Comparison of ENCODE assay signal across 8 mouse cellular contexts in the genomic region with DNA sequence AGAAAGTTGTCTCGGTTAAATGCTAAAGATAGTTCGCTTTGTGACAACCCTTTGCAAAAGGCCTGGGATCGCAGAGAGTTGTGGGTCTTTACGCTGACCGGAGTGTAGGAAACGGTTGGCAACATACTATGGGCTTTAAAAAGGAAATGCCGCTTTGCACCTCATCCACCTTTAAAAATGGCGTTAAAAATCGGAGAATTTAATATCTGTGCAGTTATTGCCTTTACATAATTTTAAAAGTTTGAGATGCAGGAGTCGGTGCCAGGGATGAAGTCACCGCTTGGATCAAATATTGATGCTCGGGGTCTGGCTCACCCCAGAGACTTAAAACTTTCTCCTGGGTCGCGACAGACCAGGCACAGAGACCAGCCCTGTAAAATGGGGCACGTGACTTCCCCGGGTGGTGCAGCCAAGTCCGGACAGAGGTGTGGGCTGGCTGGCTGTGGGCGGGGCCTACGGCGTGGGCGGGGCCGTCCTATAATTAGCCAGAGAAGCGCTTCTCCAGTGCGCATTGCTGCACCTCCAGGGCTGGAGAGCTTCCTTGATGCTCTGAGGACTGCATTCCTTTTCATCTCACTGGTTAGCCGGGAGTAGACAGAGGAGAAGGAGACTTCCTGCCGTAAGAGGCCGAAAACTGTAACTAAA. TPM values are rescaled to one million over a fixed set of nuclear protein-coding genes. Genes with fewer than 3 reads are reported as not detected.
A peak's percentile ranks its signal among the peaks of the same experiment; 100 is the strongest.
DNase-seq lines count a peak whose midpoint lies in the region; ATAC-seq and TF ChIP-seq lines count a peak whose summit lies in the region.

No protein-coding gene starts in this region.

- peak; percentile 74 for DNase-seq in brain, adult 2 months (ENCODE audit: low read depth, low spot score)
- DNase-seq in natural killer cell, adult 2 months (ENCODE audit: low spot score in 2 of 2) = peak; percentile 70 to 83

- H3ac ChIP-seq in C2C12 (ENCODE audit: control insufficient read depth, insufficient read length, low read depth) = no peak overlapping the region

- no peak for TF ChIP-seq CTCF in C2C12 (IDR thresholded peaks at IDR 0.05; ENCODE audit: control insufficient read depth, insufficient read depth, insufficient read length)

- peak overlapping the region; percentile 66 for H3K9ac ChIP-seq in heart, embryonic 12.5 days
- H3K9ac ChIP-seq in kidney, embryonic 16.5 days (replicated peaks; ENCODE audit: low read length) = peak overlapping the region; percentile 65
- peak overlapping the region; percentile 44; the same call in 1 of the 2 replicates for H3K9ac ChIP-seq in liver, embryonic 12.5 days
- H3K9ac ChIP-seq in stomach, embryonic 15.5 days = peak overlapping the region; percentile 25; the same call in 1 of the 2 replicates

- H3K27me3 ChIP-seq in C2C12 (ENCODE audit: control insufficient read depth, insufficient read depth, insufficient read length) = no peaks in the 10 kb centered on the region
- H3K27me3 ChIP-seq in heart, embryonic 12.5 days (replicated peaks) = no peaks in the 10 kb centered on the region
- no peaks in the 10 kb centered on the region for H3K27me3 ChIP-seq in kidney, embryonic 16.5 days (ENCODE audit: insufficient read depth, low read length)
- peaks cover 8% of the 10 kb centered on the region; the same call in 1 of the 2 replicates for H3K27me3 ChIP-seq in liver, embryonic 12.5 days (replicated peaks)
- no peaks in the 10 kb centered on the region for H3K27me3 ChIP-seq in stomach, embryonic 15.5 days (replicated peaks)

- H3K27ac ChIP-seq in heart, embryonic 12.5 days (ENCODE audit: poor library complexity, severe bottlenecking) = peak overlapping the region; percentile 72
- peak overlapping the region; percentile 65 for H3K27ac ChIP-seq in kidney, embryonic 16.5 days (ENCODE audit: low read length)
- 0 out of 2 replicates have a peak overlapping the region, but pooled peaks have one; percentile 25 for H3K27ac ChIP-seq in liver, embryonic 12.5 days
- peak overlapping the region; percentile 77 for H3K27ac ChIP-seq in stomach, embryonic 15.5 days

- H3K79me2 ChIP-seq in C2C12 (ENCODE audit: control insufficient read depth, insufficient read depth) = no peaks in the 10 kb centered on the region

- no peak overlapping the region for H3K4me3 ChIP-seq in C2C12 (ENCODE audit: insufficient read depth, poor library complexity, severe bottlenecking)
- H3K4me3 ChIP-seq in heart, embryonic 12.5 days = peak overlapping the region; percentile 66
- peak overlapping the region; percentile 58 for H3K4me3 ChIP-seq in kidney, embryonic 16.5 days (ENCODE audit: low read length)
- H3K4me3 ChIP-seq in liver, embryonic 12.5 days = peak overlapping the region; percentile 50
- H3K4me3 ChIP-seq in stomach, embryonic 15.5 days (replicated peaks) = peak overlapping the region; percentile 49

- peak; percentile 88 for ATAC-seq in erythroblast, adult 5-6 weeks (replicated peaks; ENCODE audit: low FRiP score, poor library complexity, severe bottlenecking)
- peak; percentile 94 for ATAC-seq in heart, embryonic 12.5 days (ENCODE audit: insufficient number of reproducible peaks, low FRiP score)
- peak; percentile 96 for ATAC-seq in kidney, embryonic 16.5 days (ENCODE audit: low FRiP score, low TSS enrichment)
- ATAC-seq in liver, embryonic 12.5 days = peak; percentile 96
- ATAC-seq in stomach, embryonic 15.5 days (ENCODE audit: insufficient read depth, low FRiP score, low read depth) = peak; percentile 93

- no peaks in the 10 kb centered on the region for H3K79me3 ChIP-seq in C2C12 (ENCODE audit: low read depth)

- WGBS in heart, embryonic 12.5 days = 5% methylated on average over 27 of the region's 27 CpGs
- WGBS in kidney, embryonic 16.5 days = 6% methylated on average over 27 of the region's 27 CpGs
- WGBS in liver, embryonic 12.5 days (ENCODE audit: insufficient replicate concordance) = 3% methylated on average over 27 of the region's 27 CpGs
- WGBS in stomach, embryonic 15.5 days = 5% methylated on average over 27 of the region's 27 CpGs

- no peaks in the 10 kb centered on the region for H3K9me3 ChIP-seq in heart, embryonic 12.5 days (replicated peaks)
- no peaks in the 10 kb centered on the region for H3K9me3 ChIP-seq in kidney, embryonic 16.5 days (ENCODE audit: low read length)
- no peaks in the 10 kb centered on the region for H3K9me3 ChIP-seq in liver, embryonic 12.5 days (replicated peaks)
- H3K9me3 ChIP-seq in stomach, embryonic 15.5 days = no peaks in the 10 kb centered on the region

- peaks cover 40% of the 10 kb centered on the region for H3K4me1 ChIP-seq in heart, embryonic 12.5 days (replicated peaks)
- peaks cover 28% of the 10 kb centered on the region for H3K4me1 ChIP-seq in kidney, embryonic 16.5 days (ENCODE audit: insufficient read depth, low read length)
- peaks cover 18% of the 10 kb centered on the region; the same call in 1 of the 2 replicates for H3K4me1 ChIP-seq in liver, embryonic 12.5 days
- H3K4me1 ChIP-seq in stomach, embryonic 15.5 days = peaks cover 3% of the 10 kb centered on the region; the same call in 1 of the 2 replicates

- no peaks in the 10 kb centered on the region for H3K36me3 ChIP-seq in C2C12 (ENCODE audit: control insufficient read depth, insufficient read depth)
- no peaks in the 10 kb centered on the region for H3K36me3 ChIP-seq in heart, embryonic 12.5 days
- no peaks in the 10 kb centered on the region for H3K36me3 ChIP-seq in kidney, embryonic 16.5 days (ENCODE audit: insufficient read depth, low read length)
- H3K36me3 ChIP-seq in liver, embryonic 12.5 days = no peaks in the 10 kb centered on the region
- no peaks in the 10 kb centered on the region for H3K36me3 ChIP-seq in stomach, embryonic 15.5 days

- H3K4me2 ChIP-seq in heart, embryonic 12.5 days = peak overlapping the region; percentile 78
- H3K4me2 ChIP-seq in kidney, embryonic 16.5 days (replicated peaks; ENCODE audit: low read depth, low read length) = peak overlapping the region; percentile 70
- peak overlapping the region; percentile 75 for H3K4me2 ChIP-seq in liver, embryonic 12.5 days
- peak overlapping the region; percentile 67 for H3K4me2 ChIP-seq in stomach, embryonic 15.5 days

TF ChIP-seq in C2C12, 6 proteins besides CTCF, POLR2A, EP300 and RAD21:
- TF ChIP-seq MYOG (IDR thresholded peaks at IDR 0.05; ENCODE audit: control insufficient read depth, extremely low read depth, insufficient read length) = no peak
- TF ChIP-seq USF1 (IDR thresholded peaks at IDR 0.05; ENCODE audit: low read depth) = peak; percentile 91
- TF ChIP-seq FOSL1 (IDR thresholded peaks at IDR 0.05; ENCODE audit: insufficient read depth, low read length, poor library complexity, severe bottlenecking) = no peak
- TF ChIP-seq CEBPB (IDR thresholded peaks at IDR 0.05; ENCODE audit: low read depth) = no peak
- no peak for TF ChIP-seq MYOD1 (IDR thresholded peaks at IDR 0.05; ENCODE audit: control insufficient read depth, insufficient read length, low read depth)
- no peak for TF ChIP-seq MAX (IDR thresholded peaks at IDR 0.05)

RNA-seq across cellular contexts. Expression of a gene that starts 53.7 kb away (rescaled TPM):
- polyA plus RNA-seq in C2C12 (2012; fragmentation: generic; extraction: Trizol) = 7.9 TPM
- total RNA-seq in erythroblast, adult 5-6 weeks (2015; ENCODE audit: low replicate concordance) = 4.4 and 4.8 TPM in 2 replicates
- 2.6 and 4.6 TPM in 2 replicates for total RNA-seq in erythroblast, adult 5-6 weeks (2017; ENCODE audit: low replicate concordance)
- 13.4 and 14.2 TPM in 2 replicates for polyA plus RNA-seq in heart, embryonic 12.5 days (2016; fragmentation: Nextera tagmentation; extraction: Ambion mirVana)
- polyA plus RNA-seq in kidney, embryonic 16.5 days (2015; fragmentation: Nextera tagmentation; extraction: Ambion mirVana) = 17.9 and 19.0 TPM in 2 replicates
- polyA plus RNA-seq in liver, embryonic 12.5 days (2016; fragmentation: Nextera tagmentation; extraction: Ambion mirVana) = 7.4 and 7.5 TPM in 2 replicates
- polyA plus RNA-seq in stomach, embryonic 15.5 days (2015; fragmentation: Nextera tagmentation; extraction: Ambion mirVana) = 10.5 and 12.3 TPM in 2 replicates

Comparison
In these comparisons a context has a peak if more than half of its experiments do, and no peak if none do; other contexts are left out.
1. H3K27ac ChIP-seq: peak in every context shown above with its lines; median percentile 77 in stomach, embryonic 15.5 days; 72 in heart, embryonic 12.5 days; 65 in kidney, embryonic 16.5 days; 25 in liver, embryonic 12.5 days.